Mouse (Mus musculus) layer of hippocampus, adult 11-12 months (tissue): ENCODE data around the gene Cacna1i.

Experiments
- DNase-seq: peaks from one replicate; pipeline ENCODE4 v3.0.0; 2022; ENCODE audit warnings: low spot score

Cacna1i gene

DNA sequence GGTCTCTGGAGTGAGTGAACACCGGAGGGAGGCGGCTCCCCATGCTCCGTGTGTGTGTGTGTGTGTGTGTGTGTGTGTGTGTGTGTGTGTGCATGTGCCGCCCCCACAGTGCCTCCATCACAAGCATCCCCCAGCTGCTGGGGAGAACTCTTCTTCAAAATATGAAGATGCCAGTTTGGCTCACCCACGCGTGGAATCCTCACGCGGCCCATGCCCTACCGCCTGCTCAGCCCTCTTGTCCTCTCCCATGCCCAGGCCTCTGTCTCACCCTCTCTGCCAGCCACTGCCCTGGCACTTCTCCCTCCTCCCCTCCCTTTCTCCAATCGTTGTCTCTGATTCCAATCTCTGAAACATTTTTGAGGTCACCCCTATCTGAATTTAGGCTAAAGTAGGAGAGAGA is 47.7 kb downstream of the Cacna1i start:
- peak; percentile 39 for DNase-seq

DNA sequence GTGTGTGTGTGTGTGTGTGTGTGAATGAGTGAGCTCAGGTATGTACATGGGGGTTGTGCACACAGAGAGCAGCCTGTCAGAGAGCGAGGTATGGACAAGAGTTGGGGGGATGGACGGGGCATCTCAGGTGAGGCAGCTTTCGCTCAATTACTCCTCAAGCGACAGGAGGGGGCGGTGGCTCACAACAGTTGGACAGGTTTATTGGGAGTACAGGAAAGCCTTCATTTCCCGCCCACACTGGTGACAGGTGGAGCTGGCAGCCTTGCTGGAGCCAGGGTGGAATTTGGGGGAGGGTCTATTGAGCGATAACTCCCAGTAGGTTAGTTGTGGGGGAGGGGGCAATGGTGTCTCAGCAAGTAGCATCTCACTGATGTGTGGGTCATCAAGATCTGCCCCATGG is 48.2 kb downstream of the Cacna1i start:
- DNase-seq, result no peak

DNA sequence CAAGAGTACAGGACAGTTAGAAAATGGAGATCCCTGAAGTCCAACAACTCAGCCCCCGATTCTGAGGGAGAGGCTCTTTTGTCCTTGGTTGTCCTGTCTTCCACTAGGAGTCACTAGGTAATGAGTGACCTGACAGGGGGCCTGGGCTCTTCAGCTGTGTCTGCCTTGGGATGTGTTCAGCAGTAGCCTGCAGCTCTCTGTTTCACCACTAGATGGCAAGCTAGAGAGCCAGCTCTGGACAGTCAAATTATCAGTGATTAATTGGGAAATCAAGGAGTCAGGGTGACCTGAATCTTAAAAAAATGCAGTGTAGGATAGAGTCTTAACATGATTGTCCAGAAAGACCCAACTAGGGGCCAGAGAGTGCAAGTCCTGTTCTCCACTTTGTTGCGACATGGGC is 53.3 kb downstream of the Cacna1i start:
- DNase-seq, result peak; percentile 42

DNA sequence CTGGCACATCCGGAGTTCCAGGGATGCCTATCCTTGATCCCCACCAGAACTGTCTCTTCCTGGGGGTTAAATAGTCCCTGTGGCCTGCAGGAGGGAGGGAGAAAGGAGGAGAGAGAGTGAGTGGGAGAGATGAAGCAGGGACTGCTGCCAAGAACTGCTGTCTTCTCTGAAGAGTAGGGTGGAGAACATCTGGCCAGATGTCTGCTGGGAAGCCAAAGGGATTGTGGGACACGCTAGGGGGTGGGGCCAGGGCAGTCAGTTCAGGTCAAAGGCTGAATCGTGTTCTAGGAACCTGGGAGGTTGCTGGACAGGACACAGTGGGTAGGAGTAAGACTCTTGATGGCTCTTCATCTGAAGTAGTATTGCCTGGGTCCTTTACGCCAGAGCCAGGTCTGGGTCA is 55.4 kb downstream of the Cacna1i start:
- DNase-seq, result no peak

DNA sequence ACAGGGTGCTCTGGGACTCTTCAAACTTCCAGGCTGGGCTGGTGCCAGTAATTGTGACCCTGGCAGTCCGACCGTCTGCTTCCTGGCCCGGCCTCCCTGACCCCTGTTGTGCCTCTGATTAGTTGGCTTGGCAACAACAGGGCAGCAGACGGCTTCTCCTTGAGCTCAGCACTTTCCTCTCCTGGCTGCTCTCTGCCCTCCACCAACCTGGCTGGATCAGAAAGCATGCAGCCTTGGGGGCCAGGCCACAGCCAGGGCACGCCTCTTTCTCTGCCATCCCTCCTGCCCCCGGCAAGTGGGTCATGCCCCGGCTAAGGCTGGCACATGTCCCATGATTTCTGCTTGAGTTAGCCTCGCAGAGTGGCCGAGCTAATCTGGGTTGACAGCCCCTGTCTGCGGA is 56.0 kb downstream of the Cacna1i start:
- no peak for DNase-seq

DNA sequence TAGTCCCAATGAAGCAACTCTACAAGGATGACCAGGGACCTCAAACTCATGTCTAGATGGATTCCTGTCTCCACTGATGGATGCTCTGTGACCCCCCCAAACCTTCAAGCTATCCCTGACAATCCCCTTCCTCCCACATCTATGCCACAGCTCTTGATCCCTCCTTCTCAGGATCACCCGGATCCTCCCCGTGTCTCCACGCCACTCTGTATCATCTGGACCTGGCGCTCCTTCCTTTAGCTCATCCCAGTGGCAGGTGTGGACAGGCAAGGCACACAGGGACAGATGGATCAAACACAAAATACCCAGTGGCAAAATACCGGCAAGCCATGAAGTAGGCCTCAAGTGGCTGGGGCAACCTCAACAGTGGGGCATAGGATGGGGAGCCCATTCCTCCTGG is 56.7 kb downstream of the Cacna1i start:
- DNase-seq, result no peak

DNA sequence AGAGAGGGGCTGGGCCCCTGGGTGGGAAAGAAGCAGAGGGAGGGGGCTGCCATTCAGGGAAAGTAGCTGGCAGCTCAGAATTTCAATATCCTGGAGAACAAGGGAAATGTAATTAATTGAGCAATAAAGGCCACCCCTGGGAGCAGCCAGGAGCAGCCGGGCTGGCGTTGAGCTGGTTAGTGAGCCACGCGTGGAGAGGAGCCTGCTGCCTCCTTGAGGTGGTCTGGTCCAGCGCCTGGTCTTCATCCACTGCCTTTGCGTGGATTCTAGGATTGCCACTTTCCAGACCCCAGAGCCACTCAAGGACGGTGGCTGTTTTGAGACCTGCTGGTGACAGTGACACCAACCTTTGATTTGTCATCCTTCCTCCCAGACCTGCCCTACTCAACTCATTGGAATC is 59.5 kb downstream of the Cacna1i start:
- DNase-seq, result no peak

DNA sequence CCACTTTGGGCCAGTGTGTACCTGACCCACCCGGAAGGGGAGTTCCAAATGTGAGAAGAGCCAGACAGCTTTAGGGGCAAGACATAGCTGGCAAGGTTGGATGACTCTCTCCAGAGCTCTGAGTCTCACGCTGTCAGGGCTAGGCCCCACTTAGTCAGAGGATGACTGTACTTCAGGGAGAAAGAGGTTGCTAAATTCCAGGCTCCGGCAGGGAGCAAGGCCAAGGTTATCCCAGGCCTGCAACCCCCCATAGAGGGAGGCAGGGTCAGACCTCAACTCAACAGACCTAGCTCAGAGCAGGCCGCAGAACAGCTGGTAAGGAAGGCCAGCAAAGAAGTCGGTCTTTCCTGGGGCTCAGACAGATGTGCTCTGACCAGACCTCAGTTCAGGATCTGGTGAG is 63.4 kb downstream of the Cacna1i start:
- DNase-seq, result no peak

DNA sequence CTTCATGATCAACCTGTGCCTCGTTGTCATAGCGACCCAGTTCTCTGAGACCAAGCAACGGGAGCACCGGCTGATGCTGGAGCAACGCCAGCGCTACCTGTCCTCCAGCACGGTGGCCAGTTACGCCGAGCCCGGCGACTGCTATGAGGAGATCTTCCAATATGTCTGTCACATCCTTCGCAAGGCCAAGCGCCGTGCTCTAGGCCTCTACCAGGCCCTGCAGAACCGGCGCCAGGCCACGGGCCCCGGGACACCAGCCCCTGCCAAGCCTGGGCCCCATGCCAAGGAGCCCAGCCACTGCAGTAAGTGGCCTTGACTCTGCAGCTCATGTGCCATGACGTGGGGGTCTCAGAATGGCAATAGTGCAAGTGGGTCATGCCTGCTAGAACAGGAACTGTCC is 71.8 kb downstream of the Cacna1i start:
- peak; percentile 32 for DNase-seq

DNA sequence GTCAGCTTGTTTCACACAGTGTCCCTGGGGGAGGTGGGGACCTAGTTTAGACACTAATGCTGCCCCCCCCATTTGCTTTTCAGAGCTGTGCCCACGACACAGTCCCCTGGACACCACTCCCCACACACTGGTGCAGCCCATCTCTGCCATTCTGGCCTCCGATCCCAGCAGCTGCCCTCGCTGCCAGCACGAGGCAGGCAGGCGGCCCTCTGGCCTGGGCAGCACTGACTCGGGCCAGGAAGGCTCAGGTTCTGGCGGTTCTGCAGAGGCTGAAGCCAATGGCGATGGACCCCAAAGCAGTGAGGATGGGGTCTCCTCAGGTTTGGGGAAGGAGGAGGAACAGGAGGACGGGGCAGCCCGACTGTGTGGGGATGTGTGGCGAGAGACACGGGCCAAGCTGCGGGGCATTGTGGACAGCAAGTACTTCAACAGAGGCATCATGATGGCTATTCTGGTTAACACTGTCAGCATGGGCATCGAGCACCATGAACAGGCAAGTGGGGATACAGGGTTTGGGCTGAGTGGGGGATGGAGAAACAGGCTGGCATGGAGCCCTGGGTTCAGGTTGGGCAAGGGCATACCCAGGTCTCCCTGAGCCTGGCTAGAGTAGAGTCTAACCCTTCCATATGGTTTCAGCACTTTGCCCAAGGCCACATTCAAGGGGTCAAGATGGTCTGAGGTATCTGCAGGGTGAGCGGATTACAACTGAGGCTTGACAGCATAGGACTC is 74.9 kb downstream of the Cacna1i start:
- no peak for DNase-seq

DNA sequence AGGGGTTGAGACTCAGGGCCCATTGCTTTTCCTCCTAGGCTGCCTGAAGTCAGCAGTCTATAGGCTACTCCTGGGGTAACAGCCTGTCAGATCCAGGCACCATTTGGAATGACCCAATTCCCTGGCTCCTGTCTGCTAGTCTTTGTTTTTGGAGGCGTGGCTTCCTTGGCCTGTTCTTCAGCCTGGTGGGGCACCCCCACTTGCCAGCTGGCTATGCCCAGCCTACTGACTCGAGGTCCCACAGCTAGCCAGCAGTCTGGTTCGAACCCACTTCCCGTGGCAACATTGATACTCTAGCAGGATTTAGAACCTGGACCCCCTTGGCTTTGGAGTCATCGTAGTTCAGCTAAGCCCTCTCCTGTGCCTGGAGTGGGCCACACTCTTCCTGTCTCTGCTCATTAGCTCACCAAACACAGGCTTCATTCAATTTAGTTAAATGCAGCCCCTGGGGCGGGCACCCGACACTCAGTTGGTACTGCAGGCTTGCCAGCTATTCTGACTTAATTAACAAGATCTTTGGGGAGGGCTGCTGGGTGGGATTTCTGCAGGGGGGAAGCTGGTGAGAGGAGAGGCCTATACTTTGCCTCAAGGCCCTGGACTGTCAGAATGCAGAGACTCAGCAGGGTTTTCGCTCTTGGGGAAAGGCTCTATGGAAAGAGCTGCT is 75.6 kb downstream of the Cacna1i start:
- no peak for DNase-seq

DNA sequence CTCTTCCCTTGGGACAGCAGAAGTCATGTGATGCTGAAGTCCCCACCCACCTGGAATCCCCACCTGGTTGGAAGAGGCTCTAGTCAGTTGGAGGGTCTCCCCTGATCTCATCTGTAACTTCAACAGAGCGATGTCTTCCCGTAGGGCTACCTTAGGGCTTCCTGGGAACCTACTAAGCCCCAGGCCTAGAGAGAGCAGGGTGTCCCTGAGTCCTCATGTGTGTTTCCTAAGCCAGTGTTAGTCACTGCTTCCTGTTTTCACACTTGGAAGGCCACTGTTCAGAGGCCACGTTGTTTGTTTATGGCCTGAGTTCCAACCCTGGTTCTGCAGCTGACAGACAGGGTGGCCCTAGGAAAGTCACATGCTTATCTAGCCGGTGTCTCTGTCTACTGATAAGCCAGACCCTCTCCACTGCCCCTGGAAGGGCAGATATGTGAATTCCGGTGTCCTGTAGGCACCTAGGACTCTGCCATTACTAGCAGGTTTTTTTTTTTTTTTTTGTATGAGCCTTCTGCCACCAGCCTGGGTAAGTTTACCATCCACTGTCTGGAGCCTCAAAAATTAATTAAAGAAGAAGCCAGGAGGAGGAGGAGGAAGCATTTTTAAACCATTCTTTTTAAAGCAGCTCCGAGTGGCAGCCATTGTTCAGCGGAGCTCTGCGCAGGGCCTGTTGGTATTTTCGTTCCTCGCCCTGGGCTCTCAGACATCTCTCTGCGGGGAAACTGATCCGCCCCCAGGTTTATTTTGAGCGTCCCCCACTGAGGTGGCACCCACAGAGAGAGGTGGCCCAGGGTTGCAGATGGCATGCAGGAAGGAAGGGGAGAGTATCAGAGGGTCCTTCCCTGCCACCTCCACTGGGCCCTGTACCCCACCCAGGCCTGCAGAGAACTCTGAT is 77.0 kb downstream of the Cacna1i start:
- DNase-seq, result no peak

DNA sequence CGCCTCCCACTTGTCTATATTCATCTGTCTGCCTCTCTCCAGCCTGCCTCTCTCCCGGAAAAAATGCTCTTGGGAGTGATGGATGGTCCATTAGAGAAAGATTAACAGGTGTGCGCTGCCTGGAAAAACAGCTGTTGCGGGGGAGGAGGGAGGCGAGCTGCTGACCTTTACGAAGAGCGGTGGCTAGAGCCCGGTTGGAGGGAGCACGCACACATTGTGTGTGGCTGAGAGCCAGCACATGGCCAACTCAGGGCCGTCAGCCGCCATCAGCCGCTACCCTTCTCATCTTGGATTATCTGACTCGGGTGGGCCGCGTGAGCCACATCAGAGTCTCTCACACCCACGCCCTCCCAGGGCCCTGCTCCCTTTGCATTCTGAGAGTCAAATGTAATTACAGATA is 79.9 kb downstream of the Cacna1i start:
- peak; percentile 22 for DNase-seq

DNA sequence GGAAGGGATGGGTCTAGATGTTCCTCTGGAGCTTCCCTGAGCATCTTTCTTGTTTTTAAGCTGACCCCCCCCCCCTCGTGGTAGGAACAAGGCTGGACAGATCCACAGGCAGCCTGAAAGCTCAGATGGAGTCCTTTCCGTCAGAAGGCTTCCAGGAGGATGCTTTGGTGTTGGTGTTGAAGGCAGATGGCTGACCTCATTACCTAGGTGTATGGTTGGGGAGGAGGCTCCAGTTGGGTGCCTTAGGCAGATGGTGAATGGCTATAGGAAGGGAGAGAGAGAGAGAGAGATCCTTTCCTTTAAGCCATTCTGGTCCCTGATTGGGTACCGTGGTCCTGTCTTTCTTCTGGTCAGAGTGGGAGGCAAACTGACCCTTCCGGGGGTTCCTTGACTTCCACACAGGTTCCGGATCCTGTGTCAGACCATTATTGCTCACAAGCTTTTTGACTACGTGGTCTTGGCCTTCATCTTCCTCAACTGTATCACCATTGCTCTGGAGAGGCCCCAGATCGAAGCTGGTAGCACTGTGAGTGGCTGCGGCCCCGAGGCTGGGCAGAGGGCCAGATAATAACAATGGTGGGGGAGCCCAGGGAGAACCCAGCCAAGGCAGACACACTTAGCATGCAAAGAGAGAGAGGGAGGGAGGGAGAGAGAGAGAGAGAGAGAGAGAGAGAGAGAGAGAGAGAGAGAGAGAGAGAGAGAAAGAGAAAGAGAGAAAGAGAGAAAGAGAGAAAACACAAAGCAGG is 86.4 kb downstream of the Cacna1i start:
- DNase-seq, result no peak

DNA sequence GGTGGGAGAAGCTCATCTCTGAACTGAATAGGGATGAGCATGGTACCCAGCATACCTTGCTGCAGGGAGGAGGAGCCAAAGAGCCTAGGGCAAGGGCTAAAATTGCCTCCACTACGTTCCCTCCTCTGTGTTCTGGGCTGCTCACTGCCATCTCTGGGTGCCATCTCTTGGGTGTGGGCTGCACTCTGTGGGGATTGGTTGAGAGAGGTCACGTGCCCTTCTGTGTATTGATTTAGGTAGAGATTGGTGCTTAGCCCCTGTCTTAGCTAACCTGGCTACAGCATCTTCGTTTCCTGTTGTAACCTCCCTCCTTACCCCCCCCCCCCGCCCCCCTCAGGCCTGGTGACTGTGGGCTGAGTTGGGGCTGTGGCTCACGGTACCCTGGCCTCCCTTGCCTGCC is 87.8 kb downstream of the Cacna1i start:
- no peak for DNase-seq

DNA sequence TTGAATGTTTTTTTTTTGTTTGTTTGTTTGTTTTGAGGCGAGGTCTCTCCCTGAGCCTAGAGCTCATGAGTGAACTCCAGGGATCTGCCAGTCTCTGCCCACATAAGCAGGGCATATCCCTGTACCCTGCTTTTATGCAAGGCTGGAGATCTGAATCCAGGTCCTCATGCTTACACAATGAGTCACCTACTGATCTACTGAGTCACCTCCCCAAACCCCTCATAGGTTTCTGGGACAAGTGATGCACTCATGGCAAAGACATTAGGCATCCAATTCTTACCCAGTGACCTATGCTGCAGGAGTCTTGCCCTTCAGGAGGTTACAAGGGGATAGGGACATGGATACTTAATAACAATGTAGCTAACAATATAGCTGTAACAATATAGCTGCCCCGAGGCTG is 100.1 kb downstream of the Cacna1i start:
- DNase-seq, result no peak

DNA sequence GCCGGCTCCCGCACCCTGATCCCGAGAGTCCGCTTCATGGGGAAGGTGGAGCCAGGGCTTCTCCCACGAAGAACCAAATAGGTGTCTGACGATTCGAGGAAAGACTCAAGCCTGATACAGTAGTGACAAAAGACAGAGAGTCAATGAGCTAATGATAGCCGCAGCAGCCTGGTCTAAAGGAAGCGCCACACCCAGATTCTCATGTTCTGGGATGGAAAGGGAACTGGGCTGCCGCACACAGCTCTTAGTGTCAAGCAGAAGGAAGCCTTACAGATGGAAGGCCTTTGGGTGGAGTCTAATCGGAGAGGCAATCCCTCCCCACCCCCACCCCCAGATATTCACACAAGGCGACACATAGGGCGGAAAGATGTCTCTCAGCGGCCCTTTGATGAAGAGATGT is 104.8 kb downstream of the Cacna1i start:
- DNase-seq, result no peak

DNA sequence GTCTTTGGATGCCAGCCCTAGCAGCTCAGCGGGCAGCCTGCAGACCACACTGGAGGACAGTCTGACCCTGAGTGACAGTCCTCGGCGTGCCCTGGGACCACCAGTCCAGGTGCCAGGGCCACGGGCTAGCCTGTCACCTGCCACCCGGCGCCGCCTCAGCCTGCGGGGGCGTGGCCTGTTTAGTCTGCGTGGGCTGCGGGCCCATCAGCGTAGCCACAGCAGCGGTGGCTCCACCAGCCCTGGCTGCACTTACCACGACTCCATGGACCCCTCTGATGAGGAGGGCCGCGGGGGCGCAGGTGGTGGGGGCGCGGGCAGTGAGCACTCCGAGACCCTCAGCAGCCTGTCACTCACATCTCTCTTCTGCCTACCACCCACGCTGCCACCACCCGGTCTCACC is 108.0 kb downstream of the Cacna1i start:
- DNase-seq, result no peak

DNA sequence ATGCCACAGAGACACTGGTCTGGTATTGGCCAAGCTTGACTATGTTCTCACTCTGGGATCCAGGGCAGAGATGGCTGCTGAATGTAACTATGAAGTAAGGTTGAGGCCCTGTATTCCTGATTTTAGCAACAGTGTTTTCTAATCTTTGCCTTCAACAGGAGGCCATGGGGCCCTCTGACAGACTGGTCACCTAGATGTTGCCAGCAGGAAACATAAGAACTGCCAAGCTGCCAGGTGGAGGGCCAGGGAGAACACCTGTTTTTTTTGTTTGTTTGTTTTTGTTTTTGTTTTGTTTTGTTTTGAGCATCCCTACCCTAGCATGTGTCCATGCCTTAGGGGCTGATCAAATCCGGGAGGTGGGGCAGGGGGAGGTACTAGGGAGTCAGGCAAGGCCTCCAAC is 112.4 kb downstream of the Cacna1i start:
- DNase-seq, result no peak

DNA sequence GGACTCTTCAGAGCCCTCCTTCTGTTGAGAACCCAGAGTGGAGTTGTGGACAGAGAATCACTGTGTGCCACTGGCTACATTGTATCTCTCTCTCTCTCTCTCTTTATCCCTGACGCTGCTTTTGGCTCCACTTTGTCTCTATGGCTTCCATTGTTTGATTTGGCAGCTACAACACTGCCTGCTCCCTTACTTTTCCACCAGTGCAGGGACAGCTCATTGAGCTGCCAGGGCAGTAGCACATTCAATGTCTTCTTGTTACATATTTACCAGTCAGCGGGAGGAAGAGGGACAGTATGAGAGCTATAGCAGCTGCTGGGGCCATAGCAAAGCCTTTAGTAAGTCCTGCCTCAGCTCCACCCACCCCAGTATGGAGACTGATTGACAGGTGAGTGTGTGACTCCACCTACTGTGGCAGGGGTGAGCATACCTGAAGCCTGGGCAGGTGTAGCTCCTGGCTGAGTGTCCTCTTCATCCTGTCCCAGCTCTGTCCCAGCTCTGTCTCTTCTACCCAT is 114.4 kb downstream of the Cacna1i start:
- peak; percentile 35 for DNase-seq

DNA sequence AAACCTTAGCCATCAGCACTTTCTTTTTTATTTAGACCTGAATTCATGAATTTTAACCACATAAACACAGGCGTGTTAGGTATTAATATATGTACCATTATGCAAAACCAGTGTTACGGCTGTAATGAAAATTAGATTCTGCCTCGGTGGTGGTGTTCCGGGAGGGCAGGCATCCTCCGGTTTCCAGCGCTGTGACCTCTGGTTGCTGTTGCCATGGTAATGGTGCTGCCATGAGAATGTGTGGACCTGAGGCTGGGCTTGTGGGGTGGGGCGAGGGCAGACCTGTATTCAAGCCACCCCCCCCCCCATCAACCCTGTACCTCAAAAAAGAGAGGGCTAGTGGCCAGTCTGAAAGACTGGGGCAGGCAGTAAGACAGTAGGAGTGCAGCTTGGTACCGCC is 114.9 kb downstream of the Cacna1i start:
- DNase-seq, result no peak

DNA sequence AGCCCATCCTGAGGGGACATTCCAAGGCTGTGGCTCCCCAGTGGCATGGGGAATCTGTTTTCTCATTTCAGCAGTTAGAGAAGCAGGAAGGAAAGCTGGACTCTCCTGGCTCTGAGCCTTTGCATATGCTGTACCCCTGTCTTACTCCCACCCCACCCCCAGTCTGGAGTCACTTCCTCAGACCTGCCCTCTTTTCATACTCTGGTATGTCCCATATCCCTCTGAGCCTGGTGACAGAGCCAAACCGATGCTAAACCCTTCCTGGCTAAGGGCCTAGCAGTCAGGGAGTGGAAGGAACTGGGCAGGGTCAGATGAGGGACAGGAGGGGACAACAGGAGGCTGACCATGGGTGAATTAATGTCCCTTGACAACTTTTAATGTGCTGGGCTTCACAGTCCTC is 120.8 kb downstream of the Cacna1i start:
- DNase-seq, result no peak
